Mouse (Mus musculus): ENCODE results near the gene Hapln3. TPM values are rescaled to one million over a fixed set of nuclear protein-coding genes. Genes with fewer than 3 reads are reported as not detected.

Gene Hapln3
- polyA plus RNA-seq, 1 experiment from 2014 or later: 2.6 TPM

DNA sequence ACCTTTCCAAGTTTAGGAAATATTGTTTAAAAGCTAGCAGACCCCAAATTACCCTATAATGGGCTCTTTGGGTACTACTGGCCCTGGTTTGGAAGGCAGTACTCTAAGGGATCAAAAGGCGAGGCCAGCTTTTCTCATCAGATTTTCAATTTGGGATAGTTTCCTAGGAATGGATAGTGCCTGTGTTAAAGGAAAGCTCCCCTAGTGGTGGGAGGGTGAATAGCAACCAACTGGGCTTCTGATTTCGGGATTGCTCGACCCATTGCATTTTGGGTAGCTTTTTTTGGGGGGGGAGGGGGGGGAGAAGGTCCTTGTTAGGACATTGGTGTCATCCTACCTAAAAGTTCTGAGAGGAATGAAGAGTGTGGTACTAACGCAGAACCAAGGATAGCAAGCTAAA lies 41.7 kb downstream of the Hapln3 start:
- H3K9me3 ChIP-seq (replicated peaks; ENCODE audit: low read length): no peaks in the 10 kb centered on the region
- no peak for ATAC-seq (replicated peaks; ENCODE audit: low FRiP score, low read depth)
- H3K4me3 ChIP-seq (replicated peaks; ENCODE audit: low read depth, low read length): no peak overlapping the region
- no peaks in the 10 kb centered on the region for H3K36me3 ChIP-seq (ENCODE audit: insufficient read depth, low read length)
- peak; percentile 44 for TF ChIP-seq CTCF (IDR thresholded peaks at IDR 0.05; ENCODE audit: low read depth)
- H3K4me2 ChIP-seq (ENCODE audit: low read length): no peak overlapping the region
- H3K9ac ChIP-seq (ENCODE audit: low read depth, low read length): no peak overlapping the region
- H3K4me1 ChIP-seq (replicated peaks; ENCODE audit: insufficient read depth, low read length): no peaks in the 10 kb centered on the region
- WGBS: 78% methylated on average over 4 of the region's 4 CpGs
- no peak overlapping the region for H3K27ac ChIP-seq
- DNase-seq (ENCODE audit: low spot score): no peak
- no peaks in the 10 kb centered on the region for H3K27me3 ChIP-seq (ENCODE audit: insufficient read depth, low read length)

DNA sequence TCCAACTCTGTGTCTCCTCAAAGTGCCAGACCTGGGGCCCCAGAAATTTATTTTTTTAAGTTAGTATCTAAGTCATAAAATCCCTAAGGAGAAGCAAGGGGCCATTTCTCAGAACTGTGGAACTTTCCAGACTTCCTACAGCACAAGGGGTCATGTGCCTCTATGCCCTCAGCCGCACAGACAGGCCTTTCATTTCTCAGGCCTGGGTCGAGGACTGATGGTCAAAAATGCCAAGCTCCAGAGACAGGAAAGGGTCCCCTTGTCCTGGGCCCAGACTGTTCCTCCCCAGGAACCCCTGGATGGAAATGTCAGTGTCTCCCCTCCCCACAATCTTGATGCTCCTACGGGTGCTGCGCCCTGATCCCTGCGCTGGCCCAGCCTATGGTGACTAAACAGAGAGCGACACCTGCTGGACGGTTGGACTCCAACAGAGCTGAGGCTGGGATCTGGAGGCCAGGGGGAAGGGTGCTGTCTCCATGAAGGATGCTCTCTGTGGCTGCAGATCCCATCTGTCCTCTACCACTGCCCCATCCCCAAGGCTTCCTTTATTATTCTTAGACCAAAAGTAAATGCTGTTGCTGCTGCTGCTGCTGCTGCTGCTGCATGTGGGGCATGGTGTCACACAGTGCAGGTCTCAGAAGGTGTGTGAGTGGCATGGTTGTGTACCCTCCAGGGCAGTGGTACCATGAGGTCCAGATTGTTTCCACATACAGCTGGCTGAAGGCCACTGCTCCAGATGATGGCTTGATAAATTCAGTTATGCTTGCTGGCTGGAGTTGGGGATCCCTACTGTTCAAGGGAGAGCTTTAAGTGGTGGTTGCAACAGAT lies 50.0 kb downstream of the Hapln3 start:
- peak; percentile 85 for TF ChIP-seq CTCF (IDR thresholded peaks at IDR 0.05; ENCODE audit: low read depth)
- Histone ChIP-seq H3K27me3 (ENCODE audit: insufficient read depth, low read length) (no peaks in the 10 kb centered on the region), H3K36me3 (ENCODE audit: insufficient read depth, low read length) (no peaks in the 10 kb centered on the region), H3K4me1 (replicated peaks; ENCODE audit: insufficient read depth, low read length) (no peaks in the 10 kb centered on the region), H3K4me2 (ENCODE audit: low read length) (no peak overlapping the region), H3K4me3 (replicated peaks; ENCODE audit: low read depth, low read length) (no peak overlapping the region), H3K9me3 (replicated peaks; ENCODE audit: low read length) (no peaks in the 10 kb centered on the region), H3K27ac (no peak overlapping the region), H3K9ac (ENCODE audit: low read depth, low read length) (no peak overlapping the region)
- ATAC-seq (replicated peaks; ENCODE audit: low FRiP score, low read depth) (peak; percentile 82), DNase-seq (ENCODE audit: low spot score) (peak; percentile 84)
- WGBS: 16% methylated on average over 7 of the region's 7 CpGs

DNA sequence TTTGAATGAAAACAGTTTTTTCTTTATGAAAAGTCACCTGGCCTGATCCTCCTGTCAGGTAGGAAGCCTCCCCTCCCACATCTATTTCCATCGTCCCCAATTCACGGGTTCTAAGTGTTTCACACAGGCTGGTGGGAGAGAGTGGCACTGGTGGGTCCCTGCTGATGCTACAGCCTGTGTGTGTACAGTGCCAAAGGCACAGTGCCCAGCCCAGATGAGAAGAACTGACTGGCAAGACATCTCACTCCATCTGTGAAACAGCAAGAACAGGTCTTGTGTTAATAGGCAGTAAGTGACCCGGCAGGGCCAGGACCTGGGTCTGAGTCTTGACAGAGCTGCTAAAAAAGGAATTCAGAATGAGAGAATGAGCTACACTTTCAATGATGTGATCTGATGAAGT lies 51.6 kb downstream of the Hapln3 start:
- no peaks in the 10 kb centered on the region for H3K4me1 ChIP-seq (replicated peaks; ENCODE audit: insufficient read depth, low read length)
- WGBS: 57% methylated on average over 3 of the region's 3 CpGs
- ATAC-seq (replicated peaks; ENCODE audit: low FRiP score, low read depth): no peak
- H3K36me3 ChIP-seq (ENCODE audit: insufficient read depth, low read length): no peaks in the 10 kb centered on the region
- H3K4me3 ChIP-seq (replicated peaks; ENCODE audit: low read depth, low read length): no peak overlapping the region
- H3K4me2 ChIP-seq (ENCODE audit: low read length): no peak overlapping the region
- no peaks in the 10 kb centered on the region for H3K27me3 ChIP-seq (ENCODE audit: insufficient read depth, low read length)
- H3K27ac ChIP-seq: no peak overlapping the region
- TF ChIP-seq CTCF (IDR thresholded peaks at IDR 0.05; ENCODE audit: low read depth): no peak
- H3K9ac ChIP-seq (ENCODE audit: low read depth, low read length): no peak overlapping the region
- no peaks in the 10 kb centered on the region for H3K9me3 ChIP-seq (replicated peaks; ENCODE audit: low read length)
- DNase-seq (ENCODE audit: low spot score): no peak

- Histone ChIP-seq H3K4me3 (replicated peaks; ENCODE audit: low read depth, low read length) (no peak overlapping the region), H3K4me1 (replicated peaks; ENCODE audit: insufficient read depth, low read length) (no peaks in the 10 kb centered on the region), H3K4me2 (ENCODE audit: low read length) (no peak overlapping the region), H3K9me3 (replicated peaks; ENCODE audit: low read length) (no peaks in the 10 kb centered on the region), H3K36me3 (ENCODE audit: insufficient read depth, low read length) (no peaks in the 10 kb centered on the region), H3K9ac (ENCODE audit: low read depth, low read length) (no peak overlapping the region), H3K27me3 (ENCODE audit: insufficient read depth, low read length) (no peaks in the 10 kb centered on the region), H3K27ac (no peak overlapping the region)
- TF ChIP-seq CTCF (IDR thresholded peaks at IDR 0.05; ENCODE audit: low read depth): no peak
- WGBS: 40% methylated on average over 4 of the region's 4 CpGs
- DNase-seq (ENCODE audit: low spot score): no peak
- ATAC-seq (replicated peaks; ENCODE audit: low FRiP score, low read depth): no peak
These were observed 62.6 kb downstream of the Hapln3 start for GRCm38 (mm10) chr7:79068231-79068630.

DNA sequence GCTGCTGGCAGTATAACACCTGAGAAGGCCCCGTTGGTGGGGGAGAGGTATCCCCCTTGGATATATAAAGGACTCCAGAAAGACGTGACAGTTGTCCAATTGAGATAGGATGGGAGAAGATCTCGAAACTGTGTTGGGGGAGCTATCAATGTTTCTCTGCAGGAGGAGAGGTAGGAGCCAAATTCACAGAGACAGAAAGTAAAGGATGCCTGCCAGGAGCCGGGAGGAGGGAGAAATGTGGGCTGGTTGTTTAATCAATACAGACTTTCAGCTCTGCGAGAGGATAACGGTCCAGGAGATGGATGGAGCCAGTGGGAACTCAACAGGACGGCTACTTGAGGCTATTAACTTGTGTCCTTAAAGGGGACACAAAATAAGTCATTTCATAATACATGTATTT lies 63.4 kb downstream of the Hapln3 start:
- no peaks in the 10 kb centered on the region for H3K9me3 ChIP-seq (replicated peaks; ENCODE audit: low read length)
- H3K27ac ChIP-seq: no peak overlapping the region
- H3K9ac ChIP-seq (ENCODE audit: low read depth, low read length): no peak overlapping the region
- DNase-seq (ENCODE audit: low spot score) (no peak), ATAC-seq (replicated peaks; ENCODE audit: low FRiP score, low read depth) (no peak)
- no peaks in the 10 kb centered on the region for H3K27me3 ChIP-seq (ENCODE audit: insufficient read depth, low read length)
- no peak overlapping the region for H3K4me2 ChIP-seq (ENCODE audit: low read length)
- no peak overlapping the region for H3K4me3 ChIP-seq (replicated peaks; ENCODE audit: low read depth, low read length)
- 57% methylated on average over 7 of the region's 7 CpGs for WGBS
- no peak for TF ChIP-seq CTCF (IDR thresholded peaks at IDR 0.05; ENCODE audit: low read depth)
- no peaks in the 10 kb centered on the region for H3K4me1 ChIP-seq (replicated peaks; ENCODE audit: insufficient read depth, low read length)
- H3K36me3 ChIP-seq (ENCODE audit: insufficient read depth, low read length): no peaks in the 10 kb centered on the region

Other genes starting within 250 kb of the Hapln3 start
- 33.1 and 37.5 TPM in 2 replicates for gene Aen, start 235.2 kb downstream of the Hapln3 start, polyA plus RNA-seq (2015; fragmentation: Nextera tagmentation; extraction: Ambion mirVana)
- 2.3 and 2.8 TPM in 2 replicates for gene Isg20, start 217.6 kb downstream of the Hapln3 start, polyA plus RNA-seq (2015; fragmentation: Nextera tagmentation; extraction: Ambion mirVana)
- gene Acan, start 77.5 kb downstream of the Hapln3 start, polyA plus RNA-seq (2015; fragmentation: Nextera tagmentation; extraction: Ambion mirVana): 0.22 and 0.37 TPM in 2 replicates
- 269 and 299 TPM in 2 replicates for gene Mfge8, start 18.0 kb upstream of the Hapln3 start, polyA plus RNA-seq (2015; fragmentation: Nextera tagmentation; extraction: Ambion mirVana)
- gene Abhd2, start 142.2 kb upstream of the Hapln3 start, polyA plus RNA-seq (2015; fragmentation: Nextera tagmentation; extraction: Ambion mirVana): 17.4 and 17.6 TPM in 2 replicates

All from kidney, postnatal 0 days (tissue).